Mouse (Mus musculus): Measurements from ENCODE around the gene Rhobtb3. TPM values are rescaled to one million over a fixed set of nuclear protein-coding genes. Genes with fewer than 3 reads are reported as not detected.
A peak's percentile ranks its signal among the peaks of the same experiment; 100 is the strongest.
"Not testable (repeated sequence)": the region's sequence is repeated elsewhere in the genome, so short reads cannot be mapped to it uniquely, and the experiment has no call there.

The Rhobtb3 gene
- total RNA-seq, 2 experiments from 2014 or later: 3.2 to 6.0 TPM

DNA sequence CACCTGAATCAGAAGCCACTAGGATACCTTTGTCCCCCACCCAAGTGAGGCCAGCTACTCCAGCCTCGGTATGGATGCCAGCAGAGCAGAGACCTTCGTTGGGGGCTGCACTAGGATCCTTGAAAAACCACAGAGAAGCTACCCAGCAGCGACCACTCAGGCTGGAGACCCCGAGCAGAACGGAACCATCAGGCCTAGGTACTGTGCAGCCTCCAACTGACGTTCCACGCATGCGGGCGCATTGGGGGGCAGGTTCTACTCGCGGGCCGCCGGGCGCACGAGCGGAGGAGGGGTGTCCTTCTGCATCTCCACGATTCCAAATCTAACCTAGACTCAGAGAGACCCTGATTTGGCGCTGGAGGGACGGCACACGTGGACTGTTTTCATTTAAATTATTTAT lies 13.7 kb downstream of the Rhobtb3 start:
- no peak for DNase-seq (ENCODE audit: low spot score in 2 of 2)

GRCm38 (mm10) chr13:75929071-75929470 lies 14.7 kb downstream of the Rhobtb3 start:
- not testable (repeated sequence) for DNase-seq (ENCODE audit: low spot score in 2 of 2)

- no peak for DNase-seq (ENCODE audit: low spot score in 2 of 2)
Observed at GRCm38 (mm10) chr13:75927951-75928350, 15.8 kb downstream of the Rhobtb3 start.

GRCm38 (mm10) chr13:75914151-75914550 lies 29.6 kb downstream of the Rhobtb3 start:
- no peak for DNase-seq (ENCODE audit: low spot score in 2 of 2)

DNA sequence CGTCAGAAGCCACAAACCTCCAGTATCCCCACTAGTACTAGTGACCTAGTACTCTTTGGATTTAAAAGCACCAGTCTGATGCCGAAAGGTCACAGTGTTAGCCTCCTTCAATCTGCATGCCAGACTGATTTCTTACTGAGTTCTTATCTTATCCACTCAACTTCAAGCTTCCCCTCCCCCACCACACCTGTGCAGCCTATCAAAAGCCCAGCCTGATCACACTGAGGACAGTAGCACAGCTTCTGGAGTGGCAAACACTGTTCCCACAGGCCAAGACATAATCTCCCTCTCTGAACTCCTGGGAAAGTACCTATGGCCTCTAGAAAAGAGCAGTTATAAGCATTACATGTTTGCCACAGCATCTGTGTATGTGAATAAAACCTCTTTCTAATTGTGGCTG lies 35.5 kb downstream of the Rhobtb3 start:
- DNase-seq (ENCODE audit: low spot score in 2 of 2): no peak

- DNase-seq (ENCODE audit: low spot score in 2 of 2): no peak
Observed at GRCm38 (mm10) chr13:75907133-75907532, 36.6 kb downstream of the Rhobtb3 start.

GRCm38 (mm10) chr13:75904660-75905059 lies 39.1 kb downstream of the Rhobtb3 start:
- DNase-seq (ENCODE audit: low spot score in 2 of 2): no peak

GRCm38 (mm10) chr13:75900928-75901327 lies 42.8 kb downstream of the Rhobtb3 start:
- not testable (repeated sequence) for DNase-seq (ENCODE audit: low spot score in 2 of 2)

DNA sequence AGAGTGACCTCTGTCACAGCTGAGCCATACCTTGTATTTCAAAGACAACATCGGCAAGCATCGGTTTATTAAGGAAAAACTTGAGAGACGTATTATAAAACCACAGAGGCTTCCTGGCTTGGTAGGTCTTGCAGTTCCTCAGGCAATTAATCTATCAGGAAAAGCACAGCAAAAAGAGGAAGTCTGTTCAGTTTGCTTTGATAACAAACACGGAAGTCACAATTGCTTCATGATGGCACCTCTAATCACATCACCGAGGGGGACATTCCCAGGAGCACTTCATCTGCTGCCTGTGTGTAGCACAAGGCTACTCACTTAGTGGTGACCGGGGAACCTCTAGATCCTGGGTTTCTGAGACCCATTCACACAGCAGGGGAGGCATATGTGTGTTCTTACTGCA lies 50.8 kb downstream of the Rhobtb3 start:
- DNase-seq (ENCODE audit: low spot score in 2 of 2): no peak

DNA sequence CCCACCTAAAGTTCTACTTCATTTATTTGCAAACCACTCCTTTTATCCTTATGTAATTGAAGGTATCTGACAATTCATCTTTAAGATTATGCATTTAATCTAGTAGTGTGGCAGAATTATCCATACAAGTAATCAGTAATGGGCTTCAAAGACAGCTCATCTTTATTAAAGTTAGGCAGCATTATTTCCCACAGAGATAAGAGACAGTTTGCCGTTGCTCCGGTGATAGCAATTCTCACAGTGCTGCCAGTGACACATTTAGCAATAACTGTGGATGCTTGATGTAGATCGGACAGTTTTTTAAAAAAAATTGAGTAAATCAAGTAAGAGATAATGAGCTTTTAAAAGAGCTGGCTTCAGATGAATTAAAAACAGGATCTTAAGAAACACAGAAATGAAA lies 51.4 kb downstream of the Rhobtb3 start:
- DNase-seq (ENCODE audit: low spot score in 2 of 2): no peak

DNA sequence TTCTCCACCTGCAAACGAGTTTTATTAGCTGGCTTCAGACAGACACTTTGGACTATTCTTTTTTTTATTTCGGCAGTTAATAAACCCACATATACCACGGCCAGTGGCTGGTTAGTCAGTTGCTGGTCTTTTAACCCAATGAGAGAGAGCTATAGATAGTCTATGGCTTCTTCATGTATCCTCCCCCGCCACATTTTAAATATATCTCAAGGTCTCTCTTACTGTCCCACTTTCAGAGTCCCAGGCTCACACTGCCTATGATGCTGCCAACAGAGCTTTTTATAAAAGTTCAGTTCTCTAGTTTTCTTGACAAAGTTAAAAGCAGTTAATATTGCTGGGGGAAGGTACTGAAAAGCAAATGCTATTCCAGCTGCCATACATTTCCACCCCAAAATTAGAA lies 51.9 kb downstream of the Rhobtb3 start:
- DNase-seq (ENCODE audit: low spot score in 2 of 2): no peak

- DNase-seq (ENCODE audit: low spot score in 2 of 2): no peak
Observed at GRCm38 (mm10) chr13:75883792-75884191, 59.9 kb downstream of the Rhobtb3 start.

DNA sequence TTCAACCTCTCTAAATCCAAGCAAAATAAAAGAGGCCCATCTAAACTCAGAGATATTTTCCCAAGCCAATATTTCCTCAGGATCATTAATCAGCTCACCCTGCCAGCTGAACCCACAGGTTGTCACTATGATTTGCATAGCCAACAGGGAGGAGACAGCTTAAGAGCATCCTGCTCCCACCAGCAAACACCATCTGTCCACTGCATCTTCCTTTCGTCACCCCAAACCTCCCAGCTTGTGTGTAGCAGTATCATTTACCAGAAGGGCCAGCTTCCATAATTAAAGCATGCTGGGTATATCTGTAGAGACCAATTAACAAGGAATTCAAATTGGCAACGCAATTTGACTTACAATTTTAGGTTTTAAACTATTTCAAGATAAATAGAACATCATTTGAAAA lies 63.2 kb downstream of the Rhobtb3 start:
- no peak for DNase-seq (ENCODE audit: low spot score in 2 of 2)

GRCm38 (mm10) chr13:75879756-75880155 lies 64.0 kb downstream of the Rhobtb3 start:
- no peak for DNase-seq (ENCODE audit: low spot score in 2 of 2)

- DNase-seq (ENCODE audit: low spot score in 2 of 2): peak in 1 of 2 experiments; percentile 24
Observed at GRCm38 (mm10) chr13:75877907-75878306, 65.8 kb downstream of the Rhobtb3 start.

DNA sequence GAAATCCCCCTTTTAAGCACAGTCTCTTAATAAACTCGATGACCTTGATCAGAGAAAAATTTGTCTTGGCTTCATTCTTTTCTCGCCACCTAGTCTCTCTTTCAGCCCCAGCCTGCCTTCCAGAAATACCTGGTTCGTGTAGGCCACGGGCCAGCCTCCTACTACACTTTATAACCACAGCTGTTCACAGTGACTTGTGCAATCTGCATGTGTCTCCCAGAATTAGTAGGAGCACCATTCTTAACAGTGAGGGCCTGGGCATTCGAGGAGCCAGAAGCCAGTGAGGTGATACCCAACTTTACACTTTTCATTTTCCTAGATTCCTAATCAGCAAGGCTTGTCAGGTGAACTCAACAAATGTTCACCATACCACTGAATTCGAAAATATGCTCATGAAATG lies 67.1 kb downstream of the Rhobtb3 start:
- no peak for DNase-seq (ENCODE audit: low spot score in 2 of 2)

GRCm38 (mm10) chr13:75876188-75876587 lies 67.5 kb downstream of the Rhobtb3 start:
- not testable (repeated sequence) for DNase-seq (ENCODE audit: low spot score in 2 of 2)

DNA sequence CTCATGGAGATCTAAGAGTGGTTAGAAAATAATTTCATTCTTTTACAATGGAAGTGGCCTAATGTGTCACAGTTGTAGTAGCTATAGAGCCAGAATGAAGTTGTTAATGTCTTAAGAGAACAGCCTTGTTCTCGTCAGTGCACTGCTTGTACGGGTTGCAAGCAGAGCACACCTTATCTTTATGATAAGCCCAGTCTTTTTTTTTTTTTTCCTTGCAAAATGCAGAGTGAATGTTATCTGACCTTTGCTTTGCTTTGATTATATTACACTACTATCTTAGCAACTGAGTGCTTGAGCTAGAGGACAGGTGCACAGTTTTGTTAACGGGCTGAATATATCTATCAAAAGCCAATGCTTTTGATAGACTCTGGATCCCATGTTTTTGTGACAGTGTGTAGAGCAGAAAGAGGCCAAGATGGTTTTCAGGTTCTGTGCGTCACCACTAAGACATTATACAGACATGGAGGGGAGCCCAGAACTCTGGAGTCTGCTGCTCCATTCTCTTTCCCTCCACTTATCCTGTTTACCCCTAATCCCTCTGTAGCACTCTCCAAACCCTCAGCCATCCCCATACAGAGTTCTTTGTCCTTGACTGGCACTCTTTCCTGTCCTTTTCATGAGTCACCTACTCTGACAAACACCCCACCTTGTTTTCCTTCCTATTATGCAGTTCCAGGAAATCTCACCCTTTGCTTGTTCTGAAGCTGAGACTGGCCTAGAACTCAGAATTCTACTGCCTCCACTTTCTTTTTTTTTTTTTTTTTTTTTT lies 68.9 kb downstream of the Rhobtb3 start:
- no peak for DNase-seq (ENCODE audit: low spot score in 2 of 2)

DNA sequence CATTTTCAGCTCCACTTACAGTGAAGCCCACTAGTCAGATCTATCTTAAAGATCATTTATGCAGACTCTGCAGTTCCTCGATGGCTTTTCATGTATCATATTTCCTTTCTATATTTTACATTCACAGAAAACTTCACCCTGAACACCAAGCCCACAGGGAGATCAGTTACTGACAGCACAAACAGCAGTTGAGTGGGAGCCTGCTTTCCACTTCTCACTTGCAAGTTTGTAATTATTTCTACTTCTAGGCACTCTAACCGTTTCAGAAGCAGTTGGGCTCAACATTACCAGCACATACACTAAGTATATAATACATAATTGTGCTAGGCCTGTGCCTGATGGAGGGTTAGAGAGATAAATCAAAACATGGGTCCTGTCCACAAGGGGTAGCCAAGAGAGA lies 75.8 kb downstream of the Rhobtb3 start:
- DNase-seq (ENCODE audit: low spot score in 2 of 2): no peak

DNA sequence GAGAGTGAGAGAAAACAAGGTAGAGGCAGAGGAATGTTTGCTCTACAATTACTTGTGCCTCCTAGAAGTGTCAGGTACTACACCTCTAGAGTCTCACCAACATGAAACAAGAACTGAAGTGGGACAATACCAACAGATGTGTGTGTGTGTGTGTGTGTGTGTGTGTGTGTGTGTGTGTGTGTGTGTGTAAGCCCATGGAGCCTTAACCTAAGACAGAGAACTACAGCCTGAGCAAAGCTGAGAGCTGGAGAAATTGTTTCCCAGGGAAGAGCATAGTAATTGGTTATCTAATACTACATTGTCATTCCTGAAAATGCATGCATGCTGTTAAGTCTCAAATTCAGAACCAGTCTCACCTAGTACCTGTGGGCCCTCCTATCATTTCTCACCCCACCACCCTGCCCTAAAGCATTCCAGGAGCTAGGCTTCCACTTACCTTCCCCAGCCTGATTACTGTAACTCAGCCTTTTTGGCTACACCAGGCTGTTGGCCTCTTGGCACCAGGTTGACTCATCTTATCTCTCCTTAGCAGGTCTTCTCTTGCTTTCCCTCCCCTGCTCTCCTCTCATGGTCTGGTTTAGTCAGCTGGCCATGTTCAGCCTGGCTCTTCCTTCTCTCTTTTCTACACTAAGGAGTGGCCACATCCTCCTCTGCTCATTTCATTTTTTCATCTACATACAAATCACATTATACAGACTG lies 78.1 kb downstream of the Rhobtb3 start:
- DNase-seq (ENCODE audit: low spot score in 2 of 2): no peak

DNA sequence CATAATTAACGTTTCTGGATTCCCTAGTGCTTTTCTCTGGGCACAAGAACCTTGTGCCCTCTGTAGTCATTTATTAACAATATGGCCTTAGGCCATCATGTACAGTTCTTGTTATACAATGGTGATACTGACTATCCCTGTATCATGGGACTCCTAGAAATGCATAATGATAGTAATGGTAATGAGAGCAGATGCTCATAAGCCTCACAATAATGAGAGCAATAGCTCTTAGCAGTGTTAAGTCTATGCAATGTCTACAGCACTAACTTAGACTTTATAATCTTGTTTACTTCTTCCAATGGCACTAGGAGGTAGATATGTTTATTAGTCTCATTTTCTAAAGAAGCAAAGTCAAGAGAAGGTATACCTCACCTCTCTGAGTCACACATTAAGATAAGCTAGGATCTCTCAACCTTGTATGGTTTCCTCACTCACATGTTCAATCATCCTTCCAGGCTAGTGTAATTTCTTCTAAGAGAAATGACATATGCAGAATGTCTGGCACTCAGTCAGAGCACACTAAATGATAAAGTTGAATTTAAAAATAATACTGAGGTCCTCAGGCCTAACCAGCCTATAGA lies 84.4 kb downstream of the Rhobtb3 start:
- no peak for DNase-seq (ENCODE audit: low spot score in 2 of 2)

DNA sequence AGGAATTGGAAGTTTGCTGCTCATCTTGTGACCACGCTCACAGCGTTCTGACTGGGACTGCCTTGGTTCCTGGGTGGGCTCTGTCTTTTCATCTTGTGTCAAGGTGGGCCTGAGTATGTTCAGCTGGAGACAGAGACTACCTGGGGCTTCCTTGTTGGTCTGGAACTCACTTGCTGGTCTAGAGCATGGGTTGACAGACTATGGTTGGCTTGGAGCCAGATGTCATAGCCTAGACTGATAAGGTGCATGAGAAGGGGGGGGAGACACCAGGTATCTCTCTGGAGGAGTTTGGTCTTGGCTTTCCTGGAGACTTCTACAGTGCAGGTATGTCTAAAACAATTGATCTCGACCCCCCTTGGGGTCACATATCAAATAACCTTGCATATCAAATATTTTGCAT lies 90.6 kb downstream of the Rhobtb3 start:
- DNase-seq (ENCODE audit: low spot score in 2 of 2): no peak
